In genomic region chr10:8065746-8066145, GRCm38 (mm10) we compare ENCODE assay signal across 10 mouse cellular contexts.
DNase-seq lines count a peak whose midpoint lies in the region; ATAC-seq lines count a peak whose summit lies in the region.
"Had no signal": no experiment of that assay in that cellular context is flagged by ENCODE, and none has a peak within 500 bp of the region (broad histone marks: within the 10 kb centered on the region; RNA-seq: fewer than 3 reads in every experiment).

No protein-coding gene starts in this region.

- no peaks in the 10 kb centered on the region for H3K9me3 ChIP-seq in lung, embryonic 16.5 days (ENCODE audit: control insufficient read depth, low read length)
- H3K9me3 ChIP-seq in midbrain, embryonic 13.5 days: 0 out of 2 replicates have a peak, but pooled peaks cover 7% of the 10 kb centered on the region
- H3K9me3 ChIP-seq: embryonic facial prominence, embryonic 15.5 days had no signal

- no peaks in the 10 kb centered on the region for H3K27me3 ChIP-seq in lung, embryonic 16.5 days (ENCODE audit: control insufficient read depth, insufficient read depth, low read depth, low read length)
- no peaks in the 10 kb centered on the region for H3K27me3 ChIP-seq in midbrain, embryonic 13.5 days
- H3K27me3 ChIP-seq: embryonic facial prominence, embryonic 15.5 days; heart, embryonic 13.5 days had no signal

- H3K9ac ChIP-seq in lung, embryonic 16.5 days (ENCODE audit: low read length): no peak overlapping the region
- no peak overlapping the region for H3K9ac ChIP-seq in midbrain, embryonic 13.5 days (replicated peaks)
- H3K9ac ChIP-seq: embryonic facial prominence, embryonic 15.5 days; heart, embryonic 13.5 days had no signal

- no peaks in the 10 kb centered on the region for H3K36me3 ChIP-seq in lung, embryonic 16.5 days (ENCODE audit: control insufficient read depth, insufficient read depth, low read length)
- H3K36me3 ChIP-seq in midbrain, embryonic 13.5 days: no peaks in the 10 kb centered on the region
- H3K36me3 ChIP-seq: embryonic facial prominence, embryonic 15.5 days; heart, embryonic 13.5 days had no signal

- H3K4me2 ChIP-seq in lung, embryonic 16.5 days (ENCODE audit: low read depth, low read length): no peak overlapping the region
- no peak overlapping the region for H3K4me2 ChIP-seq in midbrain, embryonic 13.5 days (replicated peaks)
- H3K4me2 ChIP-seq: embryonic facial prominence, embryonic 15.5 days; heart, embryonic 13.5 days had no signal

- no peak for ATAC-seq in lung, embryonic 16.5 days (ENCODE audit: low read depth)
- peak; percentile 90 for ATAC-seq in granulocyte monocyte progenitor cell, adult 5-6 weeks (replicated peaks; ENCODE audit: poor library complexity, severe bottlenecking)
- ATAC-seq in megakaryocyte progenitor cell, adult 5-6 weeks (replicated peaks; ENCODE audit: poor library complexity): peak; percentile 84
- no peak for ATAC-seq in erythroid progenitor cell, adult 5-6 weeks (replicated peaks; ENCODE audit: low FRiP score, poor library complexity, severe bottlenecking)
- ATAC-seq in midbrain, embryonic 13.5 days: no peak

- no peak for DNase-seq in lung, postnatal 14 days
- DNase-seq in thymus, postnatal 25 days: peak; percentile 64
- DNase-seq in urinary bladder, adult 2 months (ENCODE audit: low spot score): no peak

- no peaks in the 10 kb centered on the region; the same call in 1 of the 2 replicates for H3K4me1 ChIP-seq in lung, embryonic 16.5 days (replicated peaks; ENCODE audit: control insufficient read depth, insufficient read depth, low read length)
- H3K4me1 ChIP-seq in midbrain, embryonic 13.5 days (replicated peaks): no peaks in the 10 kb centered on the region
- H3K4me1 ChIP-seq: embryonic facial prominence, embryonic 15.5 days had no signal

- WGBS in lung, embryonic 16.5 days: 75% methylated on average over 8 of the region's 8 CpGs
- 94% methylated on average over 8 of the region's 8 CpGs for WGBS in midbrain, embryonic 13.5 days

- peak overlapping the region; percentile 34; the same call in 1 of the 2 replicates for H3K27ac ChIP-seq in lung, embryonic 16.5 days (ENCODE audit: low read length)
- H3K27ac ChIP-seq in midbrain, embryonic 13.5 days: no peak overlapping the region
- H3K27ac ChIP-seq: embryonic facial prominence, embryonic 15.5 days; heart, embryonic 13.5 days had no signal

- no peak overlapping the region for H3K4me3 ChIP-seq in lung, embryonic 16.5 days (ENCODE audit: low read length)
- H3K4me3 ChIP-seq in midbrain, embryonic 13.5 days (replicated peaks): no peak overlapping the region
- H3K4me3 ChIP-seq: embryonic facial prominence, embryonic 15.5 days; heart, embryonic 13.5 days had no signal

Comparison
In these comparisons a context has a peak if more than half of its experiments do, and no peak if none do; other contexts are left out.
1. ATAC-seq: peak in granulocyte monocyte progenitor cell, adult 5-6 weeks (single experiment) and megakaryocyte progenitor cell, adult 5-6 weeks (single experiment); none in lung, embryonic 16.5 days (single experiment), erythroid progenitor cell, adult 5-6 weeks (single experiment) and midbrain, embryonic 13.5 days (single experiment).